Mouse (Mus musculus) C3H10T1/2 (cell line): ENCODE results near the gene Pck1. TPM values are rescaled to one million over a fixed set of nuclear protein-coding genes. Genes with fewer than 3 reads are reported as not detected.

Experiments used
- polyA plus RNA-seq, 2 experiments: library from polyadenylated mRNA; unstranded; fragments of >200 nt; fragmentation: generic; extraction: Trizol; gene quantifications; one replicate each; pipeline ENCODE4 v1.2.1; 2012; ENCODE audit warnings: missing spikeins in 2 of 2

Gene Pck1
- not detected for polyA plus RNA-seq

GRCm38 (mm10) chr2:173152436-173153151 lies at the start of gene Pck1:
Gene Pck1, plus strand, starts transcription at chr2:173153048.

GRCm38 (mm10) chr2:173119023-173119944 lies 33.6 kb upstream of the Pck1 start, which contains the start of gene Ctcfl:
Gene Ctcfl, minus strand, starts transcription at chr2:173119525.

Other genes starting within 250 kb of the Pck1 start
- not detected for gene Bmp7, start 212.7 kb upstream of the Pck1 start, polyA plus RNA-seq
- not detected for gene Spo11, start 175.3 kb upstream of the Pck1 start, polyA plus RNA-seq
- gene Rae1, start 152.9 kb upstream of the Pck1 start, polyA plus RNA-seq = 10 to 100 TPM; 22.7 to 53.4 TPM
- 10 to 100 TPM in 1 of 2 experiments, 1 to 10 TPM in 1; 3.9 to 11.9 TPM for gene Rbm38, start 132.6 kb upstream of the Pck1 start, polyA plus RNA-seq
- gene Ctcfl, start 33.5 kb upstream of the Pck1 start, polyA plus RNA-seq = not detected
- gene Zbp1, start 65.9 kb downstream of the Pck1 start, polyA plus RNA-seq = 1 to 10 TPM in 1 of 2 experiments, under 1 TPM in 1; 0.04 to 1.3 TPM
- 10 to 100 TPM; 29.1 to 38.0 TPM for gene Pmepa1, start 123.5 kb downstream of the Pck1 start, polyA plus RNA-seq